Mouse (Mus musculus) midbrain, embryonic 16.5 days (tissue): Measurements from ENCODE around the gene H2-Eb1. TPM values are rescaled to one million over a fixed set of nuclear protein-coding genes. Genes with fewer than 3 reads are reported as not detected.

Experiments
- ATAC-seq: fragments of 200-750 bp; cut with Nextera tagmentation; 2 replicates; pipeline ENCODE4 v1.8.0; 2017; ENCODE audit warnings: moderate TSS enrichment
- H3K27ac ChIP-seq: fragments of 300-500 bp; sonication (generic); 2 replicates; pipeline ENCODE4 v1.5.1; 2014; ENCODE audit warnings: mild to moderate bottlenecking, low read length, mixed read lengths
- H3K27me3 ChIP-seq: fragments of 300-500 bp; sonication (generic); 2 replicates; pipeline ENCODE4 v1.6.1; 2014; ENCODE audit warnings: low read depth, low read length, mixed read lengths; ENCODE audit not compliant: control insufficient read depth, insufficient read depth
- H3K36me3 ChIP-seq: fragments of 300-500 bp; sonication (generic); 2 replicates; pipeline ENCODE4 v1.6.1; 2014; ENCODE audit warnings: mild to moderate bottlenecking, low read length, moderate library complexity, mixed read lengths; ENCODE audit not compliant: control insufficient read depth, insufficient read depth
- H3K4me1 ChIP-seq: fragments of 300-500 bp; sonication (generic); 2 replicates; pipeline ENCODE4 v1.6.1; 2014; ENCODE audit warnings: mild to moderate bottlenecking, low read length, mixed read lengths; ENCODE audit not compliant: control insufficient read depth, insufficient read depth
- H3K4me2 ChIP-seq: fragments of 300-500 bp; sonication (generic); 2 replicates; pipeline ENCODE4 v1.6.1; 2014; ENCODE audit warnings: mild to moderate bottlenecking, low read length, mixed read lengths
- H3K4me3 ChIP-seq: fragments of 300-500 bp; sonication (generic); 2 replicates; pipeline ENCODE4 v1.5.1; 2014; ENCODE audit warnings: low read depth, mild to moderate bottlenecking, low read length, moderate library complexity, mixed read lengths
- H3K9ac ChIP-seq: fragments of 300-500 bp; sonication (generic); 2 replicates; pipeline ENCODE4 v1.6.1; 2014; ENCODE audit warnings: low read depth, low read length, mixed read lengths
- H3K9me3 ChIP-seq: fragments of 300-500 bp; sonication (generic); replicated peaks from 2 replicates; pipeline ENCODE4 v1.6.1; 2014; ENCODE audit warnings: mild to moderate bottlenecking, low read length, mixed read lengths; ENCODE audit not compliant: control insufficient read depth, poor library complexity, severe bottlenecking
- WGBS: fragments of 180-500 bp; shearing (Covaris S2); extraction: QIAGEN DNeasy Blood & Tissue Kit; methylation state at CpG from one replicate; pipeline ENCODE4 v1.1.7; 2014; 5-methylcytosine and 5-hydroxymethylcytosine counted together
- polyA plus RNA-seq: library from polyadenylated mRNA; unstranded; fragments of >200 nt; fragmentation: Nextera tagmentation; extraction: Ambion mirVana; gene quantifications from 2 replicates; pipeline ENCODE4 v1.2.1, GENCODE M21; 2015

H2-Eb1 gene
- polyA plus RNA-seq, 1 experiment from 2014 or later, result 2.8 TPM

GRCm38 (mm10) chr17:34268262-34268661, 37.4 kb upstream of the H2-Eb1 start:
- H3K27ac ChIP-seq, result no peak overlapping the region
- 73% methylated on average over 2 of the region's 2 CpGs for WGBS
- H3K4me3 ChIP-seq, result no peak overlapping the region
- peaks cover 10% of the 10 kb centered on the region for H3K27me3 ChIP-seq
- no peak overlapping the region for H3K4me2 ChIP-seq
- no peaks in the 10 kb centered on the region for H3K9me3 ChIP-seq
- H3K9ac ChIP-seq, result no peak overlapping the region
- H3K4me1 ChIP-seq, result peaks cover 10% of the 10 kb centered on the region
- no peaks in the 10 kb centered on the region for H3K36me3 ChIP-seq
- no peak for ATAC-seq

DNA sequence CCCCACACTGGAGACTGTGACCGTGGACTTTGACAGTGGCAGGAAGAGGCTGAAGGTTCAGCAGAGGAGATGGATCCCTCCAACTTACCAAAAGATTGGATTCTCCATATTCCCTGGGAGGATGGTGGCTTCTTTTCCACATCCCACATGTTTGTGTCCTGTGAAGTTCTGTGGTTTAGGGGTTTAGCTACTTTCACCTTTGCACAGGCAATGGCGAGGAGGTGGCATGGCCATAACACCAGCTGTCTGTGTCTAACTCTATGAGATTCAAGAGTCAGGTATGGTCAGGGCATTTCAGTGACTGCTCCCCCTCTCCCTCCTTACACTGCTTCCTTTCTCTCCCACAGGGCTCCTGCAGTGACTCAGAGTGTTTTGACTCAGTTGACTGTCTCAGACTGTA, 36.9 kb upstream of the H2-Eb1 start:
- no peaks in the 10 kb centered on the region for H3K9me3 ChIP-seq
- H3K27me3 ChIP-seq, result peaks cover 9% of the 10 kb centered on the region
- no peak overlapping the region for H3K4me2 ChIP-seq
- H3K27ac ChIP-seq, result no peak overlapping the region
- no peak for ATAC-seq
- no peak overlapping the region for H3K9ac ChIP-seq
- H3K4me1 ChIP-seq, result peaks cover 10% of the 10 kb centered on the region
- 94% methylated on average over 2 of the region's 2 CpGs for WGBS
- no peak overlapping the region for H3K4me3 ChIP-seq
- no peaks in the 10 kb centered on the region for H3K36me3 ChIP-seq

GRCm38 (mm10) chr17:34269817-34270216, 35.9 kb upstream of the H2-Eb1 start:
- 78% methylated on average over 4 of the region's 4 CpGs for WGBS
- Histone ChIP-seq H3K4me2 (no peak overlapping the region), H3K27ac (no peak overlapping the region), H3K9me3 (no peaks in the 10 kb centered on the region), H3K4me3 (no peak overlapping the region), H3K4me1 (peaks cover 4% of the 10 kb centered on the region; the same call in 1 of the 2 replicates), H3K36me3 (no peaks in the 10 kb centered on the region), H3K9ac (no peak overlapping the region), H3K27me3 (peaks cover 7% of the 10 kb centered on the region)
- no peak for ATAC-seq

DNA sequence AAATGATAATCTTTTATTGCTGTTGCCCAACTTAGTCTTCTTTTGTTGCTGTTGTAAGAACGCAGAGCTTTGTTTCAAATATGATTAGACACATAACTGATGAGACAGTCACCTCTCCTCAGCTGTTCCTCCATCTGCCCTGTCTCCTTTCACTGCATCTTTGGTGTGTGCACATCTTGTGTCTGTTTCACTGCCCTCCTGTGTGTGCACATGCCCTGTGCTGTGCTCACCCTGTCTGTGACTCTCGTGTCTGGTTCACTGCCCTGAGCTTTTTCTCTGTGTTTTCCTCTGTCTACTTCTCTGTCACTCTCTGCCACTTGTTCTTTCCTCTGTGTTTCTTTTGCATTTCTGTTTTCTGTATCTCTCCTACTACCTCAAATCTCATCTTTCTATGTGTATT, 35.4 kb upstream of the H2-Eb1 start:
- Histone ChIP-seq H3K4me3 (no peak overlapping the region), H3K27ac (no peak overlapping the region), H3K27me3 (peaks cover 3% of the 10 kb centered on the region), H3K9ac (no peak overlapping the region), H3K4me2 (no peak overlapping the region), H3K4me1 (no peaks in the 10 kb centered on the region; the same call in 1 of the 2 replicates), H3K36me3 (no peaks in the 10 kb centered on the region), H3K9me3 (no peaks in the 10 kb centered on the region)
- WGBS, result 83% methylated on average over 2 of the region's 2 CpGs
- no peak for ATAC-seq

DNA sequence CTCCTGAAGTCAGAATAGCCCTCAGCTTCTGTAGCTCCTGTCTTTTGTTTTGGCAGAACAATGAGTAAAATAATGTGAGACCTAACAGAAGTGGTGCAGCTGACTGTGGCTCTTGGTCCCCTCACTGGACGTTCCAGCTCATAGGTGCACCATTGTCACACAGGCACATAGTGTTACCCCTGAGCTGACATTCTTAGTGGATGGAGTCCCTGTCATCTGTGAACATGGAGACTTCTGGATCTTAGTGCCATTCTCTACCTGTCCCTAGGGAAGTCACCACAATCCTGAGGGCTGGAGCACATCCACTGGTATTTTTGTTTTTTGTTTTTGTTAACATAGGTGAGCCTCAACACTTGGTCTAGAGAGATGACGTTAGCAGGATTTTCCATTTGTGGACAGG, 34.7 kb upstream of the H2-Eb1 start:
- WGBS, result 83% methylated on average over 2 of the region's 2 CpGs
- Histone ChIP-seq H3K4me3 (no peak overlapping the region), H3K4me2 (no peak overlapping the region), H3K27me3 (no peaks in the 10 kb centered on the region), H3K4me1 (no peaks in the 10 kb centered on the region), H3K27ac (no peak overlapping the region), H3K36me3 (no peaks in the 10 kb centered on the region), H3K9ac (no peak overlapping the region), H3K9me3 (no peaks in the 10 kb centered on the region)
- ATAC-seq, result no peak

- Histone ChIP-seq H3K4me3 (no peak overlapping the region), H3K9me3 (no peaks in the 10 kb centered on the region), H3K27ac (no peak overlapping the region), H3K4me2 (no peak overlapping the region), H3K9ac (no peak overlapping the region), H3K27me3 (no peaks in the 10 kb centered on the region), H3K36me3 (no peaks in the 10 kb centered on the region), H3K4me1 (no peaks in the 10 kb centered on the region)
- 91% methylated on average over 1 of the region's 1 CpGs for WGBS
- ATAC-seq, result no peak
Observed at GRCm38 (mm10) chr17:34272102-34272501, 33.6 kb upstream of the H2-Eb1 start.

DNA sequence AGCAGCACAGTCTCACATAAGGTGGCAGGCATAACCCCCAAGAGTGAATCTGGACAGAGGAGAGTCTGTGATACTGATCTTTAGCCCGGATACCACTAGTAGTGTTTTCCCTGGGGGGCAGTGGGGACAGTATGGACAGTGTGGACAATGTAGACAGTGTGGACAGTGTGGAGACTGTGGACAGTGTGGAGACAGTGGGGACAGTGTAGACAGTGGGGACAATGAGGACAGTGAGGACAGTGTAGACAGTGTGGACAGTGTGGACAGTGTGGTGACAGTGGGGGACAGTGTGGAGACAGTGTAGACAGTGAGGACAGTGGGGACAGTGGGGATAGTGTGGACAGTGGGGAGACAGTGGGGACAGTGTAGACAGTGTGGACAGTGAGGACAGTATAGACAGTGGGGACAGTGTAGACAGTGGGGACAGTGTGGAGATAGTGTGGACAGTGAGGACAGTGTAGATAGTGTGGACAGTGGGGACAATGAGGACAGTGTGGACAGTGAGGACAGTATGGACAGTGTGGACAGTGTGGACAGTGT, 25.1 kb upstream of the H2-Eb1 start:
- Histone ChIP-seq H3K4me1 (no peaks in the 10 kb centered on the region), H3K9me3 (no peaks in the 10 kb centered on the region), H3K27me3 (no peaks in the 10 kb centered on the region), H3K4me3 (no peak overlapping the region), H3K36me3 (no peaks in the 10 kb centered on the region), H3K9ac (no peak overlapping the region), H3K4me2 (no peak overlapping the region), H3K27ac (no peak overlapping the region)
- no peak for ATAC-seq
- 71% methylated on average over 1 of the region's 1 CpGs for WGBS

DNA sequence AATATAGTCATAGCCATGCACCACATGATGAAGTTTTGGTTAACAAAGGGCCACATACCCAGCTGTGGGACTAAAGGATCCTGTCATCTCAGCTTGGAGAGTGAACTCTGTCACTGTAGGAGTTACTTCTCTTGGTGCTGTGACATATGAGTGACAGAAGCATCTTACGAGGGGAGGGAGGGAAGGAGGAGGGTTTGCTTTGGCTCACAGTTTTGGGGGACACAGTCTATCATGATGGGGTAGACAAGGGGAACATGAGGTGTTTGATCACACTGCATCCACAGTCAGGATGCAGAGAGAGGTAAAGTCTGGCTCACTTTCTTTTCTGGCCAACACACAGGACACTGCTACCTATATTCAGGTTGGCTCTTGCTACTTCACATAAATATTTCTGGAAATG, 23.8 kb upstream of the H2-Eb1 start:
- H3K36me3 ChIP-seq, result no peaks in the 10 kb centered on the region
- no peak overlapping the region for H3K4me2 ChIP-seq
- no peaks in the 10 kb centered on the region for H3K4me1 ChIP-seq
- no peak overlapping the region for H3K9ac ChIP-seq
- ATAC-seq, result no peak
- H3K4me3 ChIP-seq, result no peak overlapping the region
- no peaks in the 10 kb centered on the region for H3K9me3 ChIP-seq
- no peaks in the 10 kb centered on the region for H3K27me3 ChIP-seq
- H3K27ac ChIP-seq, result no peak overlapping the region
- WGBS, result 80% methylated on average over 1 of the region's 1 CpGs

GRCm38 (mm10) chr17:34285371-34285770, 20.3 kb upstream of the H2-Eb1 start:
- Histone ChIP-seq H3K9me3 (no peaks in the 10 kb centered on the region), H3K4me3 (no peak overlapping the region), H3K27me3 (no peaks in the 10 kb centered on the region), H3K9ac (no peak overlapping the region), H3K4me1 (no peaks in the 10 kb centered on the region), H3K4me2 (no peak overlapping the region), H3K27ac (no peak overlapping the region), H3K36me3 (no peaks in the 10 kb centered on the region)
- no peak for ATAC-seq
- WGBS, result 78% methylated on average over 4 of the region's 4 CpGs
